Mouse (Mus musculus) layer of hippocampus, adult 8-10 months (tissue): ENCODE data around the gene Trim8. TPM values are rescaled to one million over a fixed set of nuclear protein-coding genes. Genes with fewer than 3 reads are reported as not detected.

Source experiments
- DNase-seq, 2 experiments: peaks; one replicate each; pipeline ENCODE4 v3.0.0; 2022; ENCODE audit warnings: low spot score in 2 of 2
- total RNA-seq, 4 experiments: library from RNA; stranded (reverse); gene quantifications; 2 replicates each; pipeline ENCODE4 v1.2.4; 2022

Trim8 gene
- total RNA-seq, 4 experiments from 2014 or later = 91.0 to 98.4 (median 93.7) TPM

DNA sequence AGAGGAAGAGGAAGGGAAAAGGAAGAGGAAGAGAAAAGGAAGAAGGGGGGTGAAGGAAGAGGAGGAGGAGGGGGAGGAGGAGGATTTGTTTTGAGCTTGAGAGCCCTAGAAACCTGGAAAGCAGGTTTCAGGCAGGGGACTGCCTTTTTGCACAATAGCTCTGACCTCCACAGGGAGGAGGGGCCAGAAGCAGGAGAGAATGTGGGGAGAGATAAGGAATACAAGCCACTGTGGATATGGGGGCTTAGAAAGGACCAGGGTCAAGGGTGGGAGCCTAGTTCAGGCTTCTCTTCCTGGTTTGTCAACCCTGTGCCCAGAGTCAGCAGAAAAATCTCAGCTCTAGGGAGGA, 21.6 kb downstream of the Trim8 start:
- DNase-seq = no peak

DNA sequence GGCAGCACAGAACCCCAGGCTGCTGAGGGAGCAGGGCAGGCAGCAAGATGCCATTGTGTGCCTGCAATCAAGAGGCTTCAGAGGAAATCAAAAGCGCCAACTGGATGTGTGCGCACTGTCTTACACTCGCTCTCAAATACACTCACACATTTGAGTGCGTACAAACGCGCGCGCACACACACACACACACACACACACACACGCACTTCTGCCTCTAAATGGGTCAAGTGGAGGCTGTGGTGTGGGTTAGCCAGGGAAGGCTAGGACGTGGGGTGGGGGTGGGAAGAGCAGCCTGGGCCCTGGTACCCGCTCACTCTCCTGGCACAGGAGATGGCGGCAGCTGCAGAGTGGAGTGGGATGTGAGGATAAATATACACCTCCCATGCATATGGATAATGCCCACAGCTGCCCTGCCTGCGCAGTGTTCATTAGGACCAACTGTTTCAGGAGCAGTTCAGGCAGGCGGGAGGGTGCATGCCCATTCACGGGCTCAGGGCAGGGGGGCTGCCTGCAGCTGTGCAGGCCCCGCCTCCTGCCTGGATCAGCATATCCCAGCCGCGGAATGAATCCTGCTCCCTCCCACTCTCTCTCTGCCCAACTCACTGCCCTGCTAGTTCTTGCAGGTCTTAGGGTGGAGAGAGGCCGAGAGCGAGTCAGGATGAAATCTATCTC, 22.1 kb downstream of the Trim8 start:
- DNase-seq = peak; percentile 77 to 80

DNA sequence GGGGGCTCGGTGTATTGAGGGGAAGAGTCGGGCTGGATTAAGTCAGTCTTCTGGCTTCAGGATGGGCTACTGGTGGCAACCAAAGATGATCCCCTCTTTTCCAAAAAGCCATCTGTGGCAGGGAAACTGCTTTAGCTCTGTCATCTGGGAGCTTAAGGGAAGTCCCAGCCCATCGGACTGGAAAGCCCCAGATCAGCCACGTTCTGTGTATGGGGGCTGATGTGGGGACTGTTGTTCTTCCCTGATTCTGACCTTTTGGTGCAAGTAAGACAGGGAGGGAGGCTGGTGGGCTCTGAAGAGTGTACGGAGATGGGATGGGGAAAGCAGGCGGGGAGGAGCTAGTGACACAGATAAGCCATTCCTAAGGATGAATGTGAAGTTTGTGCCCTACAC, 22.6 kb downstream of the Trim8 start:
- no peak for DNase-seq

DNA sequence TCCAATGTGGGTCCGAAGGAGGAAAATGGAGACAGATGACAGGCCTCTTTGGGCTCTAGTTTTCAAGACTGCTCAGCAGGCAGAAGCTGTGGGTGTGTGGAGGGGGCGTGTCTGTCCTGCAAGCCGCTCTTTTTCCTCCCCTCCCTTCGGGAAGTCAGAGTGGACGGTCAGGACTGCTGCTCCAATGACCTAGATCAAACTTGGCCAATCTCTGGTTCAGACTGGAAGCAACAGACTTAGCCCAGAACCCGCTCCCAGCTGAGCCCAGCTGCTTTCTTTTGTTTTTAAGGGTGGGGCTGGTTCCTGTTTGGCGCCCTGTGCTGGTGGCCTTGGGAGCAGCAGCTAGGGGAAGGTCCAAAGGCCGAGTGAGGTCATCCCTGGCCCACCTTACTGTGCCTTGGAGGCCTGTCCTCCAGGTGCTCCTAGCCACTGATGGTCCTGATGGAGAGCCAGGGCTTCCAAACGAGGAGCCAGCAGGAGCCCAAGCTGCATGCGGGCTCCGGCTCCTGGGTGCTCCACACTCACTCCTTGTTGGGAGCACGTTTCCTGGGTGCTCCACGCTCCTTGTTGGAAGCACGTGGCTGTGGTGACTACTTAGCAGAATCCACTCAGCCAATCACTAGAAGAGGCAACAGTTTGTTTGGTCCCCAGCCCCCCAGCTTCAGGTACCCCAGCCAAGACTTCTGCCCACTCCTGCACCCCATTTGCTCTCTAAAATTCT, 23.3 kb downstream of the Trim8 start:
- DNase-seq = peak in 1 of 2 experiments; percentile 28

DNA sequence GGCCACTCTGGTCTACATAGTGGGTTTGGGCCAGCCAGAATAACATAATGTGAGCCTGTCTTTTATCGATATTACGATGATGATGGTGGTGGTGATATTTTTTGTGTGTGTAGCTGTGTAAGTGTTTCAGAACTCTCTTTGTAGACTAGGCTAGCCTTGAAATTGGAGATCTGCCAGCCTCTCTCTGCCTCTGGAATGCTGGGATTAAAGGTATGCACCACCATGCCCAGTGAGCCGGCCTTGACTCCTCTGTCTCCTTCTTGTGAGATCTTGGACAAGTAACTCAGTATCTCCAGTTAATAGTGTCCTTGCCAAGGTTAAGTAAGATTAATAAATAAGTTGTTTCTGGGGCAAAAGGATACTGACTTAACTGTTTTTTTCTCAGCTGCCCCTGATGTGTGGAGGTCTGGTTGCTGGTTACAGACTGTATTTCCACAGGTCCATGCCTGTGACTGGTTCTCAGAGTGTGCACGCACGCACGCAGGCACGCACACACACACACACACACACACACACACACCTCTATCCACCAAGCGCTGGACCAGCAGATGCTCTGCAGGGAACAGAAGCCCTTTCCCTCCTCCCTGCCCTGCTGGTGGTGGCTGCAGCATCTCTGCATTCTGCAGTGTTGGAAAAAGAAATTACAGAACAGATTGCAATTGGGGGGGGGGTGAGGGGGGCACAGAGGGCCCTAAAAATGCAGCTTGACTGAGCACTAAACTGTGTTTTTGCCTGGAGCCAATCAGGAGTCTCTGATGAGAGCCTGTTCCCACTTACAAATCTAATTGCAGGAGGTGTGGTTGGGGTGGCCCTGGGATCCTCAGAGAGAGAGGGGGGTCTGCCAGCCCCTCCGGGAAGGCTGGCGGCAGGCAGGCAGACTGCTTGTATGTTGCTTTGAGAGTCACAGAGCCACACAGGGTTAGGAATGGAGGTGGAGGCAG, 24.5 kb downstream of the Trim8 start:
- DNase-seq = peak in 1 of 2 experiments; percentile 3

DNA sequence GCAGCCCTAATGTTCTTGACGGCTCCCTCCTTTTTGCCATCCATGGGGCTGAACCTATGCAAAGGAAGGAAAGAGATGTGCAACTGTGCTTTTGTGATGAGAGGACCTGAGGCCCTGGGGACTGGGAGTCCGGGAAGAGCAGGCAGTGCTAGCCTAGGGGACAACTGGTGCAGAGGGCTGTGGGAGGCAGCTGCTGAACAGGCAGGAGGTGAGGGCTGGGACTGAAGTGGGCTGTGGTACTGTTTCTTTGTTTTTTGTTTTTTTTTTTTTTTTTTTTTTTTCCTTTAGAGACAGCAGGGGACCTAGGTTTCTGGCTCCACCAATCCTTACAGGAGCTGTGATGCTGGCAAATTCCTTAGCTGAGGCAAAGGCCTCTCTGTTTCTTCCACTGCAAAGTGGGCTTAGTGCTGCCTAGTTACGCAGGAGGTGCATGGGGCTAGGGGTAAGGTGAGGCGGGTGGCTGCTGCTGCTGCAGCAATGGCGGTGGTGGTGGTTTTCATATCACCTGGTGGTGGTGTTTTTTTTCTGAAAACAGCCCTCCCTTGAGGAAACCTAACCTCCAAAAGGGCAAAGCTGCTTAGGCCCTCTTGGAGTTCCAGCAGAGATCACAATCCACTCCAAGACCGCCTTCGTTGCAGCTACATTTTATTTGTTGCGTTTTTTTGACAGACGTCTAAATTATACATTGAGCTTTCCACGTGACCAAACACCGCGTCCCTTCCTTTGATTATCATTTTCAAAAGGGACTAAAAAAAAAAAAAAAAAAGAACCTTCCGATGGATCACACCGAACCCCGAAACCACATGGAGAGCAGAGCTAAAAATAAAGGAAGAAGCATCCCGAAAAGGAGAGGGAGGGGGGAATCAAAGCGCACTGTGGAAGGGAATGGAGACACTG, 26.4 kb downstream of the Trim8 start:
- peak in 1 of 2 experiments; percentile 21 for DNase-seq

DNA sequence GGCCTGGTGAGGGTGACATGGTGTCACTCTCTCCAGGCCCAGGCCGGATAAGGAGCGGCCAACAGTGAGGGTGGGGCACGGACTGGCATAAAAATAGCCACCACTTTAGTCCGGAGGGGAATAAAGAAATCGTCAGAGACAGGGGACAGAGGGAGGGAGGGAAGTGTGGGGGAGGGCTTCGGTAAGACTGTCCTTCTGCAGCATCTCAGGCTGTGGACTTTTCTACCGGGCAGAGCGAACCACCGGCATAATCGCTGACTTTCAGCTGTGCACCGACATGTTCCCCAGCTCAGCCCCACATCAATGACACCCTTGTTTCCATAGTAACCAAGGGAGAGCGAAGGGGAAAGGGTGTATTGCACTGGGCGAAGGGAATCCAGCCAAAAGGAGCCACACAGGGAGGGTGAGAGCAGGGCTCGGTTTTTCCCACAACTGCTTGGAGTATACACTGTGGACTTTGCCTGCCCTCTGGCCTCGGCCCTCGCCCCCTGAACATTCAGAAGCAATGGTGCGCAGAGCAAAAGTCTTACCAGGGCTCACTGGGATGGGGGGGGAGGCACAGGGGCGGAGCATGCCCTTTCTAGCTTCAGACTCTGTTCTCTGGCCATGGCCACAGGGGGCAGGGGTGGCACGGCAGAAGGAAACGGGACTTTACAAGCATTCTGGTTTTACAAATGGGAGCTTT, 27.2 kb downstream of the Trim8 start:
- DNase-seq = peak in 1 of 2 experiments; percentile 62

DNA sequence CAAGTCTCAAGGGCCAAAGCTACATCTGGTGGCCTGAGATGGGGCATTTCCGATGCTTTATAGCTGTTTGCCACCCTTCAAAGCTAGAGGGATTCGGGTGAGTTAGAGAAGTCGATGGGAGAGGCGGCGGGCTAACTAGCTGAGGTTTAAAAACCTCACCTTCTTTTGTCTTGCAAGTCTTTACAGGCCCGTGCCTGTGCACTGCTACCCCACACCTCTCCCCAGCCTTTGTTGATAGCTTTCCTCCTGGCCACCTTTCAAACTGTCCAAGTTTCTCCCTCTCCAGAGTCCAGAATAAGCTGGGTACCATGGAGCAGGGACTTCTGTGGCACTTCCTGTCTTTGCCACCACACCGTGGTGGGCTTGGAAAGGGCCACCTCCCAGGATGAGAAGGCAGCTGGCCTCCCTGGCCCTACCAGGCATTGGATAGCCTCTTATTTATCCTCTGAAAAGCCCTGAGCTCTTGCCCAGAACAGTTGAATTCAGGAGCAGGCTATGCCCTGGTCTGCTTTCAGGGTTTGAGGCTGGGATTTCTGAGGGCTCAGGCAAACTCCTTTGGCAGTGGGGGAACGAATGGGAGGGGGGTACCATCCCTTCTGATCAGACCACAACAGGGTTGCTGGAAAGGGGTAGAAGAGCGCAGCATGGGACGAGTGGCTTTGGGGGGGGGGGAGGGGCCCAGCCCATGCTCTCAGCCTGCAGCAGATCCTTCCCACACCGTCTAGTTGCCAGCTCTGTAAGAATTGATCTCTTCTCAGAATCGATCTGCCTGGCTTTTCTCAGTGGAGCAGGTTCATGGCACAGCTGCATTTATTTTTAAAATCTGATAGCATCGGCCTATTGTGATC, 28.3 kb downstream of the Trim8 start:
- DNase-seq = peak in 1 of 2 experiments; percentile 40

DNA sequence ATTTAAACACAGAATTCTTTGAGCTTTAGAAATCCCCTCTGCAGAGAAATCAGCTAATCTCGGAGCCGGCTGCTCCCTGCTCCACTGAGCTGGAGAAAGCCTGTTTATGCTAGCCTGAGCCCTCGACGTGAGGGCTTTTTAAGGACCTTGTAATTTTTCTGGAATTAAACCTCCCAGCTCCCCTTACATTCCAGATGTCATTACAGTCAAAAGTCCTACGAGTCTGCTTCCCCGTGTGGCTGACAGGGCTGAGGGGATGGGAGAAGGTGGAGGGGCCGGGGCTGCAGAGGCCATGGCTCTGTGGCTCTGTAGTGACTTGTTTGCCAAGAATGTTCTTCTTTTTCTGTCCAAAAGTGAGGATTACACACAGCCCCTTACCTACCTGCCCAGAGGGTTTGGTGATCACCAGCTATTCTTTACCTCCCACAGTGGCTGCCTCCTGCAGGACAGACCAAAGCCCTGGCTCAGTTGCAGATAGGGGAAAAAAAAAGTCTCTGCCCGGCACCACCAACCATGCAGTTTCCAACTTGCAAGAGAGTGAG, 29.0 kb downstream of the Trim8 start:
- DNase-seq = no peak

DNA sequence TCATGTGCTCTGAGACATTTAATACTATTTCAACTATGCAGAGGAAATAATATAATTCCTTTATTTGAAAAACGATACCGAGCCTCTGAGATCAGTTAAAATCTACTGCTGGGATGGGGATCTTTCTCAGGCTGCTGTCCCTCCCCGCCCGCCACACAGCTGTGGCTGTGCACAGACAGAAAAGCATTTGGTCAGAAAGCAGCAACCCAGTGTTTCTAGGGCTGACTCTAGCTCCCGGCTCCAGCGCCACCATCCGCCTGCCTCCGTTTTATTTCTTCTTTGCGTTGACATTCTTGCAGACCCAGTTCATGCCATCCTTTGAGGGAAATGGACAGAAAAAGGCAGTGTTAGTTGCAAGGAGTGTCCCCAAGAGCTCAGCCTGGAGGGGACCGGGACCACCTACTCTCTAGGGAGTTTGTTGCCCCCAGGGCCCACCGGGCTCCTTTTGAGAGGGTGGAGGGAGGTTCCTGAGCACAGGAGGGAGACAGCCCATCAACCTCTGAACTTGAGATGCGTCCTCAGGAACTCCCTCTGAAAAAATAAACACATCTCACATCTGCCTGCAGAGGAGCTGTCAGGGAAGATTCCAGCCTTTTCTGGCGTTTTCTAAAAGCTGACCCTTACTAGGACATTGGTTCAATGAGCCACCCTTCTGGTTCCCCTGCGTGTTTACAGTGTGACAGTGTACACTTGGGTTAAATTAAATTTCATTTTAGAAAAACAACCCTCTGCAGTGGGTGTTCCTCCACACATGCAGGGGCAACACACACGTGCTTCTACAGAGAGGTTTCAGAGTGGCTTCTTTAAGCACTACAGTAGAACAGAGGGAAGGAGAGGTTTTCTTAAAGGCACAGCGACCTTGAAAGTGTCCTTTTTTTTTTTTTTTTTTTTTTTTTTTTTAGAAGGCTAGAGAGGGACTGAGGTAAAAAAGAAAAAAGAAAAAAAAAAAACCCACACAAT, 29.8 kb downstream of the Trim8 start:
- DNase-seq = no peak

DNA sequence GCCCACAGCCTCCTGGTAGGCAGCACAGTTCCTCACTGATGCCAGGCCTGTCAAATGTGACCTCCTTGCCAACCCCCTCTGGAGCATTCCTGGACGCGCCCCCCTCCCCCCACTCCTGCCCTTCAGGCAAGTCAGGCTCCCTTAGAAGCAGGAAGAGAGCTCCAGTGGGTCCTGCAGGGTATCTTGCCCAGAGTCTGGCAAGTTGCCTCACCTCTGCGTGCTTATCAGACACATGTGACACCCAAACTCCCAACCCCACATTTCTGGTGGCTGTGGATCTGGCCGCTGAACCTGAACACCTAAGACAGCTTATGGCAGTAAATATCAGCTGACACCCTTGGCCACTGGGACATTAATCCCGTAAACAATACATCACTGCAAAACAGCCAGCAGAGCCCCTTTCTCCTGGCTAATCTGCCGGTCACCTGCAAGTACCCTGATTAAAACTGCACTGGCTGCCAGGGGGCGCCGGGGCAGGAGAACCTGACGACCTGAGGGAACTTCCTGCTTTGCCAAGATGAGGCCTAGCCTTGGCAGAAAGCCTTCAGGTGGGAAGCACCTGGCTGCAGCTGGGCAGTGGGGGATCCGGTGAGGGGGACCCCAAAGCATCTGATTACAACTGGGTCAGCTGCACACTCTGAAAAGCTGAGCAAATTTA, 30.7 kb downstream of the Trim8 start:
- DNase-seq = no peak

DNA sequence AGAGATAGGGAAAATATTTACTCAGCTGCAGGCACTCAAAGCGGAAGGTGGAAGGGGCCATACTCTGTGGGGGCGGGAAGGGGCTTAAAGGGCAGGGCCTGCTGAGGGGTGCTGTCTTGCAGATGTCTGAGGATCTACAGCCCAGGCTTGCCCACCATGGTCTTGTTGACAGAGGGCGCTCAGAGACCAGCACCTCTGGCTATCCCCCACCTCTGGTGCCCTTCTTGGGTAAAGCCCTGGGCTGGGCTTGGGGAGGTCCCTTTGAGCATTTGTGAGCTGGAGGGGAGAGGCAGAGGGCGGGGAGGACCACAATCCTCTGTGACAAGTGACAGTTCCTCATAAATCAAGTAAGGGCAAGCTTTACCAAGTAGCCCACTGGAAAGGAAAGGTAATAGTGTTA, 31.6 kb downstream of the Trim8 start:
- DNase-seq = no peak

DNA sequence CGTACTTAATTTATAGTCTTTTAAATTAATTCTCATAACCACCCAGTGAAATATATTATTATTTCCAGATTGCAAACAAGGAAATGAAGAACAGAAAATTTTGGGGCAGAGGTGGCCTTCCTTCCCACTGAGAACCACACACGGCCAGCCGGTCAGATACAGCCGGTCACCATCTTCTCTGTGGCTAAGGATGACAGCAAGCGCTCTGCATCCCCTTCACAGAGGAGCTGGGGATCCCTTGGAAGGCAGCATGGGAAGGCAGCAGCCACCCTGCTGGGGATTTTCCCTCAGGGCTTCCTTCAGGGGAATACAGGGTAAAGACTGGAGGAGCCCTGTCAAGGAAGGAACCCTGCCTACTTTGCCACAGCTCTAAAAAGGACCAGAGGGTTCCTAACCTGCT, 32.0 kb downstream of the Trim8 start:
- no peak for DNase-seq

DNA sequence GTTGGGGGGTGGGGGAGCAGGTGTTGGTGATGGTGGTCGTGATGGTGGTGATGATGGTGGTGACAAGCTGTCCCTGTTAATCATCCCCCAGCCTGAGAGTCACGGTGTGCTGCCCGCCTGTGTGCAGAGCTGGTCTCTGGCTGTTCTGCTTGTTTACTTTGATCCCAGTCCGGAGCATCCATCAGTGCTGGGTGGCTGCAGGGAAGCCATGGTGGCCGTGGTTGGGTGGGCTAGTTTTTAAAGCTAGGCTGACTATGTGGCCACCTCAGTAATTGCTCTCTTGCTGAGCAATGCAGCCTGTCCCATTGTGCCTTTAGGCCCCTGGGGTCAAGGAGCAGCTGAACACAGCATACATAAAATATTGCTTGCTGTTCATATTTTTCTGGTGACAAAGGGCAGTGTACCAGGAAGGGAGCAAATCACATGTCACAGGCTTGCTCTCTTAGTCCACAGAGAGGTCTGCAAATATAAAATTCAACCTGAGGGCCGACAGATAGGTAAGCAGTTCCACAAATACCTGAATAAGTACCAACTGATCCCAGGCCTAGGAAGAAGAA, 33.1 kb downstream of the Trim8 start:
- DNase-seq = no peak

DNA sequence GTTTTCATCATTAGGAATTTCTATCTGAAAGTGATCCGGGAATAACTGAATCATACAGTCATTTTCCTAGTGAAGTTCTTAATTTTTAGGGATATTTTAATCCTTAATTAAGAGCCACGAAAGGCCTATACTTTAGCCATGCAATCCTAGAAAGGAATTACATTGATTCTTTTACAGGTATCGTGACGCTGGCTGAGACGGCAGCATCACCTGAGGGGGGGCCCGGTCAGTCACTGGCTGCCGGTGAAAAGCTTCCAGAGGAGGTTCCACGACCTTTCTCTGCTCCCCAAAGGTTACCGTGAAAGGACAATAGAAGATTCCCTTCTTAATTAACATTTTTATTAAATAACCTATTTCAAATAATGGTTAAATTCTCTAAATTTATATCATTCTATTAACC, 35.9 kb downstream of the Trim8 start:
- no peak for DNase-seq

DNA sequence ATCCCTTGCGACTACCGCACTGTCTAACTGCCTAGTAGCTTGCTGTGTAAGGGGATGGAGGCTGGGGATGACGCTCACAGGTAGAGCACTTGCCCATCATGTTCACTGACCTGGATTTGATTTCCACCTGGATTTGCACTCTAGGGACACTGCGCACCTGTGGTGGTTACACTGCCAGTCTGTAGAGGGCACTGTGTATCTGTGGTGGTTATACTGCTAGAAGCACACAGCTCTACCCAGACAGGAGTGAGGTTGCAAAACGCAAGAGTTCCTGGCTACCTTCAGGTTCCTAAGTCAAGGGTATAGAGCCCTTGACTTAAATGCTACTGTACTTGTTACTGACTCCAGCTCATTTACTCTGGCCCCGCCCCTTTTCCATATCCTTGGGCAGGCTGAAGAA, 36.7 kb downstream of the Trim8 start:
- DNase-seq = no peak

DNA sequence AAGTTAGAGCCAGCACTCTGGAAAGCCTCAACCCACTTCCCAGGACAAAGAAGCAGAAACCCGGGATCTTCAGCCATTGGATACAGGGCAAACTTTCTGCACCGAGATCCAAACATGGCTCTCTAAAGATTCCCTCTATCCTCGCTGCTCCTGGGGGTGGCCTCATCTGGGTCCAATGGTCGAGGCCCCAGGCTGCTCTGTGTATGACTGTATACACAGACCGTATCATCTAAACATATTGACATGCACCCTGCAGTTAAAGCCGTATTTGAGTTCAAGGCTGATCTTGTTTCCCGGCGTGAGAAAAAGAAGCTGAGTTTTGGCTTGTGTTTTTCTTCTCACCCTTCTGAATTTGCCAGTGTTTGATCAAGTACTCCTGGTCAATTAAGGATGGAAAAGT, 41.2 kb downstream of the Trim8 start:
- no peak for DNase-seq
